Mouse (Mus musculus): ENCODE results near the gene Ntrk3.

- TF ChIP-seq CTCF (IDR thresholded peaks at IDR 0.05; ENCODE audit: low read depth, low read length) (no peak), POLR2A (IDR thresholded peaks at IDR 0.05; ENCODE audit: extremely low read depth, insufficient read depth, low read length) (no peak)
These were observed 351.8 kb downstream of the Ntrk3 start for GRCm38 (mm10) chr7:78385971-78386370.

All from liver, adult 2 months (tissue).